Mouse (Mus musculus) heart, postnatal 0 days (tissue): ENCODE results near the gene Kif21b. TPM values are rescaled to one million over a fixed set of nuclear protein-coding genes. Genes with fewer than 3 reads are reported as not detected.

Experiments
- ATAC-seq: fragments of 200-750 bp; cut with Nextera tagmentation; 2 replicates; pipeline ENCODE4 v1.8.0; 2017; ENCODE audit warnings: low read depth, moderate number of reproducible peaks, moderate library complexity; ENCODE audit not compliant: insufficient read depth
- DNase-seq: peaks from one replicate; pipeline ENCODE4 v3.0.0-alpha.2; 2016; ENCODE audit warnings: low spot score
- H3K27ac ChIP-seq: fragments of 300-500 bp; sonication (generic); 2 replicates; pipeline ENCODE4 v1.5.1; 2014; ENCODE audit warnings: low read depth, mild to moderate bottlenecking
- H3K27me3 ChIP-seq: fragments of 300-500 bp; sonication (generic); 2 replicates; pipeline ENCODE4 v1.6.1; 2014; ENCODE audit warnings: low read length, mixed read lengths; ENCODE audit not compliant: control insufficient read depth, insufficient read depth
- H3K36me3 ChIP-seq: fragments of 300-500 bp; sonication (generic); replicated peaks from 2 replicates; pipeline ENCODE4 v1.6.1; 2014; ENCODE audit warnings: low read length, mixed read lengths; ENCODE audit not compliant: control insufficient read depth, insufficient read depth
- H3K4me1 ChIP-seq: fragments of 300-500 bp; sonication (generic); 2 replicates; pipeline ENCODE4 v1.6.1; 2014; ENCODE audit warnings: antibody characterized with exemption; ENCODE audit not compliant: control insufficient read depth, insufficient read depth
- H3K4me2 ChIP-seq: fragments of 300-500 bp; sonication (generic); 2 replicates; pipeline ENCODE4 v1.6.1; 2014; ENCODE audit warnings: low read depth, mild to moderate bottlenecking, low read length, moderate library complexity
- H3K4me3 ChIP-seq: fragments of 300-500 bp; sonication (generic); 2 replicates; pipeline ENCODE4 v1.5.1; 2014; ENCODE audit warnings: low read depth, low read length
- H3K9ac ChIP-seq: fragments of 300-500 bp; sonication (generic); replicated peaks from 2 replicates; pipeline ENCODE4 v1.6.1; 2014; ENCODE audit warnings: low read depth, low read length, mixed read lengths
- H3K9me3 ChIP-seq: fragments of 300-500 bp; sonication (generic); replicated peaks from 2 replicates; pipeline ENCODE4 v1.6.1; 2016; ENCODE audit warnings: low read length; ENCODE audit not compliant: control insufficient read depth
- CTCF ChIP-seq: IDR thresholded peaks from 2 replicates; pipeline ENCODE4 v1.5.1; 2016; ENCODE audit warnings: antibody characterized with exemption, control low read depth, low read depth
- EP300 ChIP-seq: IDR thresholded peaks from 2 replicates; pipeline ENCODE4 v1.6.1; 2016; ENCODE audit warnings: antibody characterized with exemption, low read depth
- WGBS: fragments of 180-500 bp; shearing (Covaris S2); extraction: QIAGEN DNeasy Blood & Tissue Kit; methylation state at CpG from one replicate; pipeline ENCODE4 v1.1.7; 2014; 5-methylcytosine and 5-hydroxymethylcytosine counted together
- polyA plus RNA-seq: library from polyadenylated mRNA; unstranded; fragments of >200 nt; fragmentation: Nextera tagmentation; extraction: Ambion mirVana; gene quantifications from 2 replicates; pipeline ENCODE4 v1.2.1, GENCODE M21; 2015
- total RNA-seq: library from RNA; depleted of rRNA; stranded (reverse); fragments of >200 nt; gene quantifications from 2 replicates; pipeline ENCODE4 v1.2.3, GENCODE M21; 2014; ENCODE audit warnings: low replicate concordance; rRNA removed

The Kif21b gene
- total and polyA plus RNA-seq, 2 experiments from 2014 or later = 0.26 to 0.38 TPM

- 87% methylated on average over 8 of the region's 8 CpGs for WGBS
- H3K9me3 ChIP-seq = no peaks in the 10 kb centered on the region
- TF ChIP-seq CTCF (no peak), EP300 (no peak)
- ATAC-seq = no peak
- H3K4me1 ChIP-seq = no peaks in the 10 kb centered on the region
- H3K36me3 ChIP-seq = no peaks in the 10 kb centered on the region
- peaks cover 24% of the 10 kb centered on the region for H3K27me3 ChIP-seq
- no peak overlapping the region for H3K9ac ChIP-seq
- no peak overlapping the region for H3K4me2 ChIP-seq
- no peak for DNase-seq
- H3K27ac ChIP-seq = no peak overlapping the region
- no peak overlapping the region for H3K4me3 ChIP-seq
These were observed 94.7 kb downstream of the Kif21b start for GRCm38 (mm10) chr1:136225846-136226245.

GRCm38 (mm10) chr1:136226626-136227025, 95.4 kb downstream of the Kif21b start:
- H3K36me3 ChIP-seq = no peaks in the 10 kb centered on the region
- no peak overlapping the region for H3K4me3 ChIP-seq
- no peaks in the 10 kb centered on the region for H3K4me1 ChIP-seq
- ATAC-seq = no peak
- no peak overlapping the region for H3K27ac ChIP-seq
- peaks cover 30% of the 10 kb centered on the region for H3K27me3 ChIP-seq
- TF ChIP-seq CTCF (no peak), EP300 (no peak)
- H3K4me2 ChIP-seq = no peak overlapping the region
- WGBS = 78% methylated on average over 8 of the region's 8 CpGs
- H3K9me3 ChIP-seq = no peaks in the 10 kb centered on the region
- no peak overlapping the region for H3K9ac ChIP-seq
- no peak for DNase-seq

Other genes starting within 250 kb of the Kif21b start
- 0.58 TPM in 1 of 2 replicates, not detected in the other for gene Pkp1, start 212.2 kb upstream of the Kif21b start, total RNA-seq
- gene Pkp1, start 212.2 kb upstream of the Kif21b start, polyA plus RNA-seq = 0.05 TPM in 2 replicates
- not detected in 2 replicates for gene Igfn1, start 125.0 kb upstream of the Kif21b start, total RNA-seq
- 0.04 and 0.05 TPM in 2 replicates for gene Igfn1, start 125.0 kb upstream of the Kif21b start, polyA plus RNA-seq
- gene Tmem9, start 123.2 kb upstream of the Kif21b start, total RNA-seq = 45.3 and 46.0 TPM in 2 replicates
- gene Tmem9, start 123.2 kb upstream of the Kif21b start, polyA plus RNA-seq = 51.2 and 57.3 TPM in 2 replicates
- not detected in 2 replicates for gene Ascl5, start 80.6 kb upstream of the Kif21b start, total RNA-seq
- not detected in 2 replicates for gene Ascl5, start 80.6 kb upstream of the Kif21b start, polyA plus RNA-seq
- gene Cacna1s, start 78.6 kb upstream of the Kif21b start, total RNA-seq = 13.8 TPM in 1 of 2 replicates, not detected in the other
- gene Cacna1s, start 78.6 kb upstream of the Kif21b start, polyA plus RNA-seq = 0.49 and 0.80 TPM in 2 replicates
- not detected in 2 replicates for gene Mroh3, start 81.4 kb downstream of the Kif21b start, total RNA-seq
- not detected in 2 replicates for gene Mroh3, start 81.4 kb downstream of the Kif21b start, polyA plus RNA-seq
- 0.42 and 0.70 TPM in 2 replicates for gene Inava, start 102.9 kb downstream of the Kif21b start, total RNA-seq
- gene Inava, start 102.9 kb downstream of the Kif21b start, polyA plus RNA-seq = 0.21 TPM in 1 of 2 replicates, not detected in the other
- not detected in 2 replicates for gene Gpr25, start 129.5 kb downstream of the Kif21b start, total RNA-seq
- not detected in 2 replicates for gene Gpr25, start 129.5 kb downstream of the Kif21b start, polyA plus RNA-seq
- gene Camsap2, start 214.7 kb downstream of the Kif21b start, total RNA-seq = 16.4 and 17.4 TPM in 2 replicates
- gene Camsap2, start 214.7 kb downstream of the Kif21b start, polyA plus RNA-seq = 3.7 and 4.5 TPM in 2 replicates